Mouse (Mus musculus) kidney, adult 2 months (tissue): ENCODE measurements around the gene Gm4340.

Experiments used
- CTCF ChIP-seq: fragments of 200-500 bp; conservative IDR thresholded peaks from 2 replicates; pipeline ENCODE4 v1.5.1; 2011; ENCODE audit warnings: low read depth, mild to moderate bottlenecking, control low read depth, low read length, moderate library complexity, mixed read lengths; ENCODE audit not compliant: insufficient read depth, insufficient read length
- POLR2A ChIP-seq: fragments of 200-500 bp; IDR thresholded peaks from one replicate; pipeline ENCODE4 v1.6.1; 2011; ENCODE audit warnings: low read depth, low read length, control low read depth

GRCm38 (mm10) chr10:104220303-104221021 is 26.6 kb downstream of the Gm4340 start:
- no peak for TF ChIP-seq POLR2A
- TF ChIP-seq CTCF = no peak
